Comparison of ENCODE assay signal across 9 mouse cellular contexts in the genomic region with DNA sequence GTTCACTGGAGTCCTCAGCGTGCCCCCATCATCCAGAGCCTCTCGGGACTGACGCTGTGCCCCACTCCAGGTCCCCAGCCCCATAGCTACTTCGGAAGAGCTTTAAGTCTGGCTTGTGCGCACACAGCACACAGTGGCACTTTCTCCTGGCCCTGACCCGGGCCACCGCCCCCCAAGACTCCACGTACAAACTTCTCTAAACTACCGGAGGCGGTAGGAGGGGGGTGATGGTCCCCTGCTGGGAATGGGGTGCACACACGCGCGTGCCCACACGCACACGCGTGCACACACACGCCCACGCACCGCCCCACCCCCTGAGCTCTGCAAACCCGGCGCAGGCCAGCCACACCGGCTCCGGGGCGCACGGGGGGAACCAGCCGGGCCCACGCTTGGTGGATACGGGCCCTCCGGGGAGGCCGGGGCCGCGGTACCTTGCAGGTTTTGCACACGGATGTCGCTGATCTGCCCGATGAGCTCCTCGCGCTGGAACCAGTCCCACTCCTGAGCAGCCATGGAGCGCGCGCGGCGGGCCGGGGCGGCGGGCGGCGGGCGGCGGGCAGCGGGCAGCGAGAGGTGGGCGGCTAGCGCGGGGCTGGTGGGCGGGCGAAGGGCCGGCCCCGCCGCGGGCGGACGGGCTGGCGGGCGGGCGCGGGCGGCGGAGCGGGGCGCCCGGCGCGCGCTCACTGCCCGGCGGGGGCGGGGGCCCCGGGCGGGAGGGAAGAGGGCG. TPM values are rescaled to one million over a fixed set of nuclear protein-coding genes. Genes with fewer than 3 reads are reported as not detected.
DNase-seq lines count a peak whose midpoint lies in the region; ATAC-seq lines count a peak whose summit lies in the region.
"Had no signal": no experiment of that assay in that cellular context is flagged by ENCODE, and none has a peak within 500 bp of the region (broad histone marks: within the 10 kb centered on the region; RNA-seq: fewer than 3 reads in every experiment).

Clmn (minus strand) TSS at position 638 of the 727 bp plus-strand sequence.

- H3K4me2 ChIP-seq in intestine, embryonic 15.5 days (replicated peaks) = peak within 1 kb of the TSS; percentile 91
- peak within 1 kb of the TSS; percentile 95 for H3K4me2 ChIP-seq in midbrain, embryonic 15.5 days

- no peaks in the 10 kb centered on the region for H3K36me3 ChIP-seq in erythroblast, embryonic 14.5 days (ENCODE audit: control insufficient read depth)
- H3K36me3 ChIP-seq in intestine, embryonic 15.5 days = no peaks in the 10 kb centered on the region
- no peaks in the 10 kb centered on the region for H3K36me3 ChIP-seq in midbrain, embryonic 15.5 days (replicated peaks)

- peak within 1 kb of the TSS; percentile 90 for H3K9ac ChIP-seq in intestine, embryonic 15.5 days
- H3K9ac ChIP-seq in midbrain, embryonic 15.5 days = peak within 1 kb of the TSS; percentile 89

- peak within 1 kb of the TSS; percentile 55 for H3K4me3 ChIP-seq in erythroblast, embryonic 14.5 days (replicated peaks)
- H3K4me3 ChIP-seq in intestine, embryonic 15.5 days (replicated peaks) = peak within 1 kb of the TSS; percentile 67
- H3K4me3 ChIP-seq in midbrain, embryonic 15.5 days = peak within 1 kb of the TSS; percentile 90

- peak; percentile 35 for DNase-seq in adrenal gland, postnatal 25 days
- DNase-seq in frontal cortex, postnatal 10 days (ENCODE audit: low spot score in 2 of 2) = peak; percentile 41 to 59
- DNase-seq in left cerebral cortex, postnatal 4 days = peak; percentile 44

- intact Hi-C loops in left cerebral cortex, postnatal 4 days (cut with DNase I) = no loop called here

- WGBS in intestine, embryonic 15.5 days = under 1% methylated on average over 50 of the region's 80 CpGs
- WGBS in midbrain, embryonic 15.5 days = under 1% methylated on average over 55 of the region's 80 CpGs

- ATAC-seq in erythroblast, adult 5-6 weeks (replicated peaks; ENCODE audit: low FRiP score, poor library complexity, severe bottlenecking) = no peak
- ATAC-seq in intestine, embryonic 15.5 days = peak; percentile 57
- peak; percentile 74 for ATAC-seq in midbrain, embryonic 15.5 days (replicated peaks)
- no peak for ATAC-seq in activated CD4-positive, CD25-positive, alpha-beta regulatory T cell, adult 4 months

- H3K4me1 ChIP-seq in erythroblast, embryonic 14.5 days (ENCODE audit: control insufficient read depth) = no peaks in the 10 kb centered on the region
- H3K4me1 ChIP-seq in intestine, embryonic 15.5 days (replicated peaks) = peaks cover 16% of the 10 kb centered on the region
- H3K4me1 ChIP-seq in midbrain, embryonic 15.5 days = peaks cover 13% of the 10 kb centered on the region

- no peaks in the 10 kb centered on the region for H3K9me3 ChIP-seq in erythroblast, embryonic 14.5 days (ENCODE audit: control insufficient read depth, low read length)
- H3K9me3 ChIP-seq in intestine, embryonic 15.5 days = no peaks in the 10 kb centered on the region
- no peaks in the 10 kb centered on the region for H3K9me3 ChIP-seq in midbrain, embryonic 15.5 days

- peaks cover 34% of the 10 kb centered on the region for H3K27me3 ChIP-seq in erythroblast, embryonic 14.5 days (ENCODE audit: control insufficient read depth)
- H3K27me3 ChIP-seq in intestine, embryonic 15.5 days (replicated peaks) = no peaks in the 10 kb centered on the region
- H3K27me3 ChIP-seq in midbrain, embryonic 15.5 days (replicated peaks) = no peaks in the 10 kb centered on the region

- H3K27ac ChIP-seq in intestine, embryonic 15.5 days = peak within 1 kb of the TSS; percentile 66
- peak within 1 kb of the TSS; percentile 70 for H3K27ac ChIP-seq in midbrain, embryonic 15.5 days
- H3K27ac ChIP-seq: macrophage had no signal

RNA-seq across cellular contexts. Expression of gene Clmn, which starts in this region (rescaled TPM):
- under 0.01 and 0.01 TPM in 2 replicates for polyA plus RNA-seq in erythroblast, embryonic 14.5 days (2012)
- total RNA-seq in erythroblast, adult 5-6 weeks (2015; ENCODE audit: low replicate concordance) = not detected in 2 replicates
- total RNA-seq in erythroblast, adult 5-6 weeks (2017; ENCODE audit: low replicate concordance) = 0.14 TPM in 1 of 2 replicates, not detected in the other
- 8.5 and 12.4 TPM in 2 replicates for total RNA-seq in adrenal gland, postnatal 25 days (2021)
- 4.1 and 4.3 TPM in 2 replicates for polyA plus RNA-seq in intestine, embryonic 15.5 days (2015; fragmentation: Nextera tagmentation; extraction: Ambion mirVana)
- 10 to 100 TPM in 1 of 2 experiments, 1 to 10 TPM in 1; 8.3 to 10.1 TPM for total RNA-seq in left cerebral cortex, postnatal 4 days (2021)
- 1.4 and 1.7 TPM in 2 replicates for polyA plus RNA-seq in midbrain, embryonic 15.5 days (2015; fragmentation: Nextera tagmentation; extraction: Ambion mirVana)
- polyA plus RNA-seq in activated CD4-positive, CD25-positive, alpha-beta regulatory T cell, adult 4 months (2017; shearing (Covaris generic)) = under 1 TPM in 1 of 2 experiments, not detected in 1; 0.04 TPM
- polyA plus RNA-seq: macrophage had no signal

Comparison
In these comparisons a context has a peak if more than half of its experiments do, and no peak if none do; other contexts are left out.
1. ATAC-seq: peak in intestine, embryonic 15.5 days (single experiment) and midbrain, embryonic 15.5 days (single experiment); none in erythroblast, adult 5-6 weeks (single experiment) and activated CD4-positive, CD25-positive, alpha-beta regulatory T cell, adult 4 months (single experiment).
2. Peak in every context shown above with its lines, with median percentiles within 50 percentile points of each other: H3K4me3 ChIP-seq and DNase-seq.